Comparison of ENCODE assay signal across 24 mouse cellular contexts in the genomic region with DNA sequence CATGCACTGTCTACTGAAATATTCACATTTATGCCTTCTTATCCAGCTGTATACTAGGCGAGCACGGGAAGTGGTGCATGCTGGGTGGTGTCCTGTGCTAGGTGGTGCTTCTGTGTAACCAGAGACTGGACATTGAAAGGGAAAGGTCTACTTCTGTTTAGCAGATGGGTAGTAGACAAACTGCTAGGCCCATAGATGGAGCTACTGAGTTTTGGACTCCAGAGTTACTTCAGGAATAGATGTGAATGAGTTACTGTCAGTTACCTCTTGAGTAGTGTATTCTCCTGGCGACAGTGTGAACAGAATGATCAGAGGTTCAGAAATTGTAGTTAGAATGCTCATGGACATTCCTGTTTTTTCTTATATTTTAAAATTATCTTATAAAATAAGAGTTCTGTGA. TPM values are rescaled to one million over a fixed set of nuclear protein-coding genes. Genes with fewer than 3 reads are reported as not detected.
DNase-seq lines count a peak whose midpoint lies in the region; ATAC-seq and TF ChIP-seq lines count a peak whose summit lies in the region.
"Had no signal": no experiment of that assay in that cellular context is flagged by ENCODE, and none has a peak within 500 bp of the region (broad histone marks: within the 10 kb centered on the region; RNA-seq: fewer than 3 reads in every experiment).

No protein-coding gene starts in this region.

- no peaks in the 10 kb centered on the region for H3K9me3 ChIP-seq in heart, embryonic 10.5 days
- no peaks in the 10 kb centered on the region for H3K9me3 ChIP-seq in liver, embryonic 14.5 days (ENCODE audit: control insufficient read depth, low read length)
- H3K9me3 ChIP-seq in CH12.LX (replicated peaks; ENCODE audit: low read length): no peaks in the 10 kb centered on the region
- H3K9me3 ChIP-seq: embryonic facial prominence, embryonic 10.5 days; G1E; heart, embryonic 12.5 days had no signal

- H3K27ac ChIP-seq in heart, adult 2 months: no peak overlapping the region
- no peak overlapping the region for H3K27ac ChIP-seq in heart, embryonic 10.5 days
- no peak overlapping the region for H3K27ac ChIP-seq in liver, embryonic 14.5 days
- no peak overlapping the region for H3K27ac ChIP-seq in CH12.LX (ENCODE audit: insufficient read depth, low read depth)
- H3K27ac ChIP-seq: embryonic facial prominence, embryonic 10.5 days had no signal

- no peak for TF ChIP-seq EP300 in heart, adult 2 months (IDR thresholded peaks at IDR 0.05; ENCODE audit: insufficient read depth, low read depth, low read length)
- TF ChIP-seq EP300 in liver, embryonic 14.5 days (IDR thresholded peaks at IDR 0.05; ENCODE audit: low read depth): no peak
- TF ChIP-seq EP300 in CH12.LX (IDR thresholded peaks at IDR 0.05; ENCODE audit: low read length): no peak

- H3K9ac ChIP-seq in heart, adult 2 months (ENCODE audit: low read depth, low read length): no peak overlapping the region
- no peak overlapping the region for H3K9ac ChIP-seq in liver, embryonic 14.5 days (replicated peaks)
- H3K9ac ChIP-seq in CH12.LX (ENCODE audit: insufficient read depth, low read depth): no peak overlapping the region
- H3K9ac ChIP-seq: heart, embryonic 12.5 days had no signal

- 84% methylated on average over 3 of the region's 3 CpGs for WGBS in heart, adult 2 months
- WGBS in heart, embryonic 10.5 days: 73% methylated on average over 3 of the region's 3 CpGs
- 66% methylated on average over 3 of the region's 3 CpGs for WGBS in liver, embryonic 14.5 days (ENCODE audit: insufficient replicate concordance)

- H3K4me3 ChIP-seq in heart, adult 2 months: no peak overlapping the region
- no peak overlapping the region for H3K4me3 ChIP-seq in heart, embryonic 10.5 days
- no peak overlapping the region for H3K4me3 ChIP-seq in liver, embryonic 14.5 days (ENCODE audit: insufficient read depth in 1 of 2, low read depth in 2 of 2, low read length in 2 of 2)
- no peak overlapping the region for H3K4me3 ChIP-seq in CH12.LX (replicated peaks in 1 of 3; ENCODE audit: low read depth in 2 of 3, low read length in 2 of 3, poor library complexity in 1 of 3)
- H3K4me3 ChIP-seq: embryonic facial prominence, embryonic 10.5 days; erythroblast, embryonic 14.5 days; heart, embryonic 12.5 days had no signal

- intact Hi-C loops in heart, adult 2 months (cut with DNase I): no loop called here

- no peaks in the 10 kb centered on the region for H3K27me3 ChIP-seq in heart, adult 2 months (ENCODE audit: control insufficient read depth, insufficient read depth, low read length)
- no peaks in the 10 kb centered on the region for H3K27me3 ChIP-seq in heart, embryonic 10.5 days (ENCODE audit: insufficient read depth, poor library complexity, severe bottlenecking)
- no peaks in the 10 kb centered on the region for H3K27me3 ChIP-seq in liver, embryonic 14.5 days (ENCODE audit: control insufficient read depth, insufficient read depth, low read length)
- no peaks in the 10 kb centered on the region for H3K27me3 ChIP-seq in CH12.LX (replicated peaks)
- H3K27me3 ChIP-seq: heart, embryonic 12.5 days had no signal

- dilution Hi-C loops in CH12.LX (cut with MboI; ENCODE audit: extremely low pct_ligation_motif_present, extremely low pct_unique_long_range_greater_than_20kb, low sequenced_read_pairs): no loop called here

- peak; percentile 50 for TF ChIP-seq CTCF in heart, adult 2 months (IDR thresholded peaks at IDR 0.05)
- TF ChIP-seq CTCF in liver, embryonic 14.5 days (IDR thresholded peaks at IDR 0.05; ENCODE audit: low read depth): peak; percentile 29; the same call in 1 of the 2 replicates
- TF ChIP-seq CTCF in CH12.LX (conservative IDR thresholded peaks at IDR 0.05 in 1 of 2, IDR thresholded peaks at IDR 0.05 in 1 of 2; ENCODE audit: low read depth in 2 of 2, low read length in 2 of 2): peak in 1 of 2 experiments; percentile 41; a peak in 2 of 4 replicates

- no peak for ATAC-seq in liver, embryonic 14.5 days (ENCODE audit: insufficient read depth)
- ATAC-seq in erythroid progenitor cell, adult 5-6 weeks (replicated peaks; ENCODE audit: low FRiP score, poor library complexity, severe bottlenecking): 0 out of 2 replicates have a peak, but pooled peaks have one; percentile 28
- ATAC-seq: forebrain, embryonic 16.5 days; inflammation-experienced regulatory T-cells, adult 6 months; midbrain, embryonic 16.5 days had no signal

- no peaks in the 10 kb centered on the region for H3K36me3 ChIP-seq in heart, adult 2 months (ENCODE audit: control insufficient read depth, insufficient read depth, low read length)
- 0 out of 2 replicates have a peak, but pooled peaks cover 6% of the 10 kb centered on the region for H3K36me3 ChIP-seq in heart, embryonic 10.5 days
- no peaks in the 10 kb centered on the region for H3K36me3 ChIP-seq in liver, embryonic 14.5 days (replicated peaks; ENCODE audit: control insufficient read depth, insufficient read depth, low read depth)
- peaks cover 7 to 43% of the 10 kb centered on the region in 2 experiments for H3K36me3 ChIP-seq in CH12.LX (replicated peaks in 1 of 2; ENCODE audit: control insufficient read depth in 1 of 2, insufficient read depth in 1 of 2, low read length in 1 of 2)
- H3K36me3 ChIP-seq: heart, embryonic 12.5 days had no signal

- DNase-seq in heart, adult 2 months: no peak
- DNase-seq in heart, embryonic 10.5 days (ENCODE audit: low spot score): no peak
- DNase-seq in liver, embryonic 14.5 days (ENCODE audit: low read depth in 3 of 3, low spot score in 3 of 3): no peak
- DNase-seq in liver: no peak
- DNase-seq in CH12.LX (ENCODE audit: extremely low read depth): no peak
- DNase-seq in adrenal gland, adult 18-20 months (ENCODE audit: low spot score in 2 of 2): no peak
- DNase-seq in retina, embryonic 14.5 days (ENCODE audit: low spot score): no peak
- DNase-seq: B cell, adult 2 months; cerebellum, adult 11 months; cerebellum, postnatal 25 days; gastrocnemius, postnatal 14 days; heart, postnatal 4 days; kidney, postnatal 10 days; layer of hippocampus, adult 9-11 months; left cerebral cortex, postnatal 4 days; right cerebral cortex, postnatal 14 days had no signal

- peak; percentile 15 for TF ChIP-seq RAD21 in CH12.LX (IDR thresholded peaks at IDR 0.05; ENCODE audit: low read depth, low read length)

- in situ Hi-C loops in CH12.LX (cut with MboI; ENCODE audit: low pct_ligation_motif_present, low pct_unique_long_range_greater_than_20kb, low sequenced_read_pairs): no loop called here

- H3K4me2 ChIP-seq in liver, embryonic 14.5 days (ENCODE audit: low read depth): no peak overlapping the region
- no peak overlapping the region for H3K4me2 ChIP-seq in CH12.LX (ENCODE audit: insufficient read depth, low read depth, poor library complexity, severe bottlenecking)
- H3K4me2 ChIP-seq: heart, embryonic 12.5 days had no signal

- H3K79me2 ChIP-seq in heart, adult 2 months (replicated peaks; ENCODE audit: control insufficient read depth, insufficient read depth, low read length): no peaks in the 10 kb centered on the region
- no peaks in the 10 kb centered on the region for H3K79me2 ChIP-seq in CH12.LX (replicated peaks; ENCODE audit: control insufficient read depth, extremely low read depth, insufficient read depth, poor library complexity, severe bottlenecking)

- no peaks in the 10 kb centered on the region for H3K4me1 ChIP-seq in heart, adult 2 months (ENCODE audit: control insufficient read depth, insufficient read depth, low read length)
- no peaks in the 10 kb centered on the region for H3K4me1 ChIP-seq in heart, embryonic 10.5 days
- peaks cover 2 to 11% of the 10 kb centered on the region in 2 experiments for H3K4me1 ChIP-seq in liver, embryonic 14.5 days (replicated peaks; ENCODE audit: control insufficient read depth in 2 of 2, insufficient read depth in 2 of 2, low read length in 1 of 2)
- peaks cover 0 to 7% of the 10 kb centered on the region in 2 experiments; a peak in 2 of 4 replicates for H3K4me1 ChIP-seq in CH12.LX (ENCODE audit: control insufficient read depth in 1 of 2, insufficient read depth in 2 of 2)
- H3K4me1 ChIP-seq: embryonic facial prominence, embryonic 10.5 days had no signal

- TF ChIP-seq POLR2A in heart, adult 2 months (IDR thresholded peaks at IDR 0.05; ENCODE audit: insufficient read depth, low read depth, low read length): no peak
- no peak for TF ChIP-seq POLR2A in CH12.LX (IDR thresholded peaks at IDR 0.05; ENCODE audit: low read depth, low read length)

TF ChIP-seq in CH12.LX, 34 proteins besides CTCF, POLR2A, EP300 and RAD21:
- TF ChIP-seq SMC3 (IDR thresholded peaks at IDR 0.05; ENCODE audit: low read depth, low read length): peak; percentile 18; the same call in 1 of the 2 replicates
- TF ChIP-seq CHD2 (IDR thresholded peaks at IDR 0.05; ENCODE audit: low read length): no peak
- TF ChIP-seq POLR2AphosphoS2 (IDR thresholded peaks at IDR 0.05; ENCODE audit: low read depth, low read length): no peak

RNA-seq across cellular contexts. Expression of a gene that starts 48.7 kb away (rescaled TPM):
- 10 to 100 TPM; 34.0 to 36.0 TPM for total RNA-seq in heart, adult 2 months (2021)
- 9.9 and 14.6 TPM in 2 replicates for polyA plus RNA-seq in heart, adult 2 months (2012; rRNA removed)
- polyA plus RNA-seq in heart, embryonic 10.5 days (2016; fragmentation: Nextera tagmentation; extraction: Ambion mirVana): 36.7 and 37.5 TPM in 2 replicates
- polyA plus RNA-seq in liver, embryonic 14.5 days (2012; rRNA removed): 3.8 and 4.9 TPM in 2 replicates
- 6.7 and 7.0 TPM in 2 replicates for polyA plus RNA-seq in liver, embryonic 14.5 days (2014; fragmentation: Nextera tagmentation; extraction: Ambion mirVana)
- total RNA-seq in CH12.LX (2012; rRNA removed) (36.9 and 41.9 TPM in 2 replicates), CH12.LX (2014; rRNA removed) (37.5 and 46.4 TPM in 2 replicates)
- polyA plus RNA-seq in CH12.LX (2012; ENCODE audit: insufficient read length, low read depth): 26.5 and 31.2 TPM in 2 replicates
- total RNA-seq in erythroid progenitor cell, adult 5-6 weeks (2015; ENCODE audit: low replicate concordance): 46.9 and 67.4 TPM in 2 replicates
- 77.1 and 88.9 TPM in 2 replicates for total RNA-seq in erythroid progenitor cell, adult 5-6 weeks (2017; ENCODE audit: low replicate concordance)
- 10 to 100 TPM; 40.0 to 44.1 TPM for total RNA-seq in adrenal gland, adult 18-20 months (2021)
